Mouse (Mus musculus) urinary bladder, postnatal 36 days (tissue): ENCODE measurements at regions not wholly inside any gene's neighbourhood (a gene's known extent, or its start where the extent isn't known, plus 50 kb on each side); places are given as distances from the start of the nearest gene placed in this dataset.
"Not testable (repeated sequence)": the region's sequence is repeated elsewhere in the genome, so short reads cannot be mapped to it uniquely, and the experiment has no call there.

Experiments used
- DNase-seq, 2 experiments: peaks; one replicate each; pipeline ENCODE4 v3.0.0; 2022; ENCODE audit warnings: low spot score in 2 of 2, mixed read lengths in 1 of 2

DNA sequence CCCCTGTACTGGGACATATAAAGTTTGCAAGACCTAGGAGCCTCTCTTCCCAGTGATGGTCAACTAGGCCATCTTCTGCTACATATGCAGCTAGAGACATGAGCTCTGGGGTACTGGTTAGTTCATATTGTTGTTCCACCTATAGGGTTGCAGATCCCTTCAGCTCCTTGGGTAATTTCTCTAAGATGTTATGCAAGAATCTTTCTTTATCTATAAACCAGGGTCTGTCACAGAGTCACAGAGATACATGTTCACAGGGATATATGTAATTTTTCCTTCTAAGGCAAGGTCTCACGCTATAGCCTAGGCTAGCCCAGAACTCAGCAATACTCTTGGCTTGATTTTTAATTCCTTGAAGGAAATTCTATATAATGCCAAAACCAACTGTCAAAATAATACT is 56.9 kb downstream of the Zfp36l1 start:
- DNase-seq = not testable (repeated sequence)

GRCm38 (mm10) chr12:80055394-80055793 is 57.4 kb downstream of the Zfp36l1 start:
- no peak for DNase-seq

GRCm38 (mm10) chr12:80054655-80055037 is 58.2 kb downstream of the Zfp36l1 start:
- no peak for DNase-seq

DNA sequence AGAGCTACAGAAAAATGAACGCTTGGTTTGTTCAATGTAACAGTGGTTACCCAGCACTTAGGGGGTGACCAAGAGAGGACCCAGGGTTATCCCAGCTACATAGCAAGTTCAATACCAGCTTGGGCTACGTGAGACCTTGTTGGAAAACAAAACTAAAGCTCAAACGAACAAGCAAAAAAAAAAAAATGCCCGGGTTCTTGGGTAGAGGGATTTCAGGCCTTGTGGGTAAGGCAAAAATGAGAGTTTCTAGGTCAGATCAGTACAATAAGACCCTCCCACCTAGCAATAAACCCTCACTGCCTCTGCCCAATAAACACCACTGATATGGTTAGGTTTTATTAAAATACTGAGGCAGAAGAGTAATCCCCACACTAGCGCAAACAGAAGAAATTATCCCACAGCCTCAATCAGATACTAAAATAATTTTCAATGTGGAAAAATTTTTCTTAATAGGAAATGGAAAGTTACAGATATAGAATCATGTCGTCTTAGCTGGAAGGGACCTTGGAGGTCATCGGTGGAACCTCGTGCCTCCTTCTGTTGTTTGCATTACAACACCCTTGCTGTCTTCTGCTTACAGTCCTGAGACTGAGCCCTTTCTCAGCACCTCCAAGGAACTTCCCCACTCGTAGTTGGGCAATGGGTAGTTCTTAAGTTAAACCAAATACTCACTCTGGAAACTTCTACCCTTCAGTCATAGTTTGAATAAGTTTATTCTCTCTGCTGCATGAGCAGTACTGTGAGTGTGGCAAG is 58.7 kb downstream of the Zfp36l1 start:
- DNase-seq = no peak

DNA sequence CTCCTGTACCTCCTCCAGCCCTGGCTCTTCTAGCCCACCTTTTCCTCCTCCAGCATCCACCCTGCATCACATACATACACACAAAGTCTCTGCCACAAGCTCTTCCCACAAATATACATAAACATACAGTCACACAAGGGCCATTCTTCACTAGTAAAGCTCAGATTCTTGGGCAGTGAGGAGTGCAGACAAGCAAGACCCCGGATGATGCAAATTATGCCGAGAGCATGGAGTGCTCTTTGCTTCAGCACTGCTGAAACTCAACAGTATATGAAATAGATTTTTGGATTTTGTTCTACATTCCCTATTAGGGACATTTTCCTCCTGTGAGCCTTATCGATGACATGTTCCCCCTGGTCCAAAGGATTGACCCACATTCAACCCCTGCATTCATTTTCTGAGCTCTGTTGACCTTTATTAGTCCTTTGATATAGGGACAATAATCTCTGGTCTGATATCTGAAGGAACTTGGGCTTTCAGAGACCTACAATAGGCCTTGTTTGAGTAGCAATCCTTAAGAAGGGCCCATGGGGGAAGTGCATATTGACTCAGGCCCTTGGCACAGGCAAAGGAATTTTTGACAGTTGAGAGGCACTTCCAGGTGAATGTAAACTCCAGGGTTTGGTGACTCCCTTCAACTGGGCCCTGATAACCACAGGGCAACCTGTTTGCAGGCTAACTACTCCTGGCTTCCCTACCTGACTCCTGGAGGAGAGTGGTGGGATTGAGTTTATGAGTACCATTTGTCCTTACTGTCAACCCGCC is 64.4 kb downstream of the Zfp36l1 start:
- DNase-seq = no peak

- peak in 1 of 2 experiments; percentile 36 for DNase-seq
Observed at GRCm38 (mm10) chr12:80046625-80047303, 66.0 kb downstream of the Zfp36l1 start.

GRCm38 (mm10) chr12:80041510-80042324 is 71.1 kb downstream of the Zfp36l1 start:
- DNase-seq = no peak

GRCm38 (mm10) chr12:80041012-80041411 is 71.8 kb downstream of the Zfp36l1 start:
- no peak for DNase-seq

DNA sequence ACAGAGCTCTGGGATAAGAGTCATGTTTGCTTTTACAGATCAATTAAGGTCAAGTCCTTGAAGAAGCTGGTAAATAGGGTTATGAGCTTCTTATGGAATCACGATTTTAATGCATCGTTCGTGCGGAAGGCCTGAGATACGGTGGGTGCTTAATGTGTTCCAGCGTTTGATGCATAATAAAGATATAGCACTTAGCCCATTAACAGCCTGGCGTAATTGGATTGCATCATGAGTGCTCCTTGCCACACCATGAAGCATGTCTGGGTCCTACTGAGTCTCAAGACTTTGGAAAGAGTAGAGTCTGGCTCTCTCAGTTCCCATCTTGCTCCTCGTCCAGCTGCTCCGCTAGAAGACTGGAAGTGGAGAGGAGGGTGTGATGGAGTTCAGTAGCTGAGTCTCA is 72.6 kb downstream of the Zfp36l1 start:
- no peak for DNase-seq

- DNase-seq = no peak
Observed at GRCm38 (mm10) chr12:80039150-80039549, 73.7 kb downstream of the Zfp36l1 start.

DNA sequence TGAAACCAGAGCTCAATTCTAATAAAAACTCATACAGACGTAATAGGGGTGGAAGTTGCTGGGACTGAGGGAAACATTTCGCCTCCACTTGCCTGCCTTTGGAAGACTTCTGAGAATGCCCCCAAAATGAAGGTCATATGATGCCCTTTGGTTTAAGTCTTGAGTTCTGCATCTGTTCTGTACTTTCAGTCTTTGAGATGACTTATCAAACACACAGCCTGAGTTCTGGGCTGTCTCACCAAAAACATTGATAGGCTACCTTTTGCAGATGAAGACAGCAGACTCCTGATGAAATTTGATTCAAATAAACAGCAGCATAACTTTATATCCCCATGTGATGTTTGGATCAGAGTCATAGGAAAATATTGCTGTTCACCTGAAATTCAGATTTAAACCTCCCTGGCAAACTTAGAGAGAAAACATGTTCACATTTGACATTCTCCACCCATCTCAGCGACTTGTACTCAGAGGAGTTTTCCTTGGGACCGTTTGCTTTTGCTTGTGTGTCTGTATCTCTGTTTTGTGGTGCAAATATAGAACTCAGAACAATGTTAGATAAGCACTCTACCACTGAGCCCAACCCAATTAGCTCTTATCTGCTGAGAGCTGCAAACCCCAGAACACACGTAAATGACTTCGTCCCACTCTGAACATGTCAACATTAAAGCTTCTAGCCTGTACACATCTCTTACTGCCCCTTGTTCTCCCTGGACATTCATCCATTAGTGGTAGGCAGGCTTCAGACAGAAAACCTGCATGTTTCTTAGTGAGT is 77.1 kb downstream of the Zfp36l1 start:
- no peak for DNase-seq

- peak; percentile 29 to 52 for DNase-seq
Observed at GRCm38 (mm10) chr12:80034963-80035411, 77.8 kb downstream of the Zfp36l1 start.

GRCm38 (mm10) chr12:80034100-80034499 is 78.7 kb downstream of the Zfp36l1 start:
- no peak for DNase-seq

DNA sequence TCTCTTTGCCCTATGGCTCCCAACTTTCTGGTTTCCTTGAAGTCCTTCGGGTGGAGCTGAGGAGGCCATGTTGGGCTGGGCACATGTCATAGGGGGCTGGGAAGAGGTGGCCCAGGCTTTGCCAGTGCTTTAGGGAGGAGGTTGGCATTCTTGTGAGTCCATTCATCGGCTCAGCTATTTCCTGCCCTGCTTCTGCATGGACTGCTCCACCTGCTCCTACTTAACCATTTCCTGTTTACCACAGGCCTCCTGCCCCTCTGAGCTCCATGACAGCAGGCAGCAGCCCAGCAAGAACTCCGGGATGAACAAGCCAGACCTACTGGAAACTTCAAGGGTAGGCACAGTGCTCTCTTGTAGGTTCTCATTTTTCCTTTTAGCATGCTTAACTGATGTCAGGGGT is 80.3 kb downstream of the Zfp36l1 start:
- DNase-seq = no peak

DNA sequence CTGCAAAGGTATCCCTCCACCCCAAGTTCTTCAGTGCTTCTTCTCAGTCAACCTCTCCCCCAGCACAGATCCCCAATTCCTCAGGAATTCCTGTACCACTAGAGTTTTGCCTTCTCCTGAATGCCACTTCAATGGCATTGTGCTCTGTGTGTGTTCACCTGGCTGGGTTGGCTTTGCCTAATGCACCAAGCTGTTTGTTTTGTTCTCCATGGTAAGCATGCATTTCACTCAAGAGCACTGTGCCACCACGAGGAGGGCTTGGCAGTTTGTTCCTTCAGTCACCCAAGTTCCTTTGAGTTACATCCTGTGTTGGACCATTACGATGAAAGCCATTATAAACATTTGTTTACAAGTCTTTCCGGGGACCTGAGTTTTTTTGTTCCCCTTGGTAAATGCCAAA is 84.5 kb downstream of the Zfp36l1 start:
- no peak for DNase-seq

- no peak for DNase-seq
Observed at GRCm38 (mm10) chr12:80023107-80024078, 89.4 kb downstream of the Zfp36l1 start.

GRCm38 (mm10) chr12:80022181-80023106 is 90.4 kb downstream of the Zfp36l1 start:
- no peak for DNase-seq

- no peak for DNase-seq
Observed at GRCm38 (mm10) chr12:80021030-80021473, 91.8 kb downstream of the Zfp36l1 start.
